Mouse (Mus musculus): ENCODE results near the gene Osbpl6. TPM values are rescaled to one million over a fixed set of nuclear protein-coding genes. Genes with fewer than 3 reads are reported as not detected.
"Not testable (repeated sequence)": the region's sequence is repeated elsewhere in the genome, so short reads cannot be mapped to it uniquely, and the experiment has no call there.

Osbpl6 gene
- total RNA-seq, 4 experiments from 2014 or later: 42.5 to 46.5 (median 44.2) TPM

DNA sequence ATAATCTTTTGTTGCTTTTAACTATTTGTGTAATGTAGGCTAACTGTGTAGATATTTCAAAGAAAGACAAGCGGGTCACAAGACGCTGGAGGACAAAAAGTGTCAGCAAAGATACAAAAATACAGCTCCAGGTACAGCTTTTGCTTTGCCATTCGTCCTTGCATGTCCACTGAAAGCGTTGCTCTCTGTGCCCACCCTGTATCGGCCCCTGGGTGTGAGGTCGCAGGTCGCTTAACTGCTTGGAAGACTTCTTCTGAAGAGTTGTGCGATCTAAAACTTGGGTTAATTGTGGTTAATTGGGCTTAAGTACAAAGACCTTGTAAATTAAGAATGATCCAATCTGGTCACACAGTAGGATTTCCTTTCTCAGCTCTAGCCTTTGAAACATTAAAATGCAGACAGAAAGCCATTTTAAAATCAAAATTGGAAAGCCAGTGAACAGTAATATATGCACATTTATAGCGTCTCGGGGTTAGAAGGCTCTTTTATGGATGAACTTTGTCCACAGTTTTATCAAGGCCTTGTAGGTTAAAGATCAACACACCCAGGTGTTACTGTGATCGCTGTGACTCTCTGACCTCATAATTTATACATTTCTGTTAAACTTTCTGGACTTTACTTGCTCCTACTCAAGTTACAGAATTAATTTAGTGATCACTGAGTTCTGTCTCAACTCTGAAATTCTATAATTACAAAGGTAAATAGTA, 149.7 kb downstream of the Osbpl6 start:
- no peak for DNase-seq (ENCODE audit: low spot score in 2 of 2)

DNA sequence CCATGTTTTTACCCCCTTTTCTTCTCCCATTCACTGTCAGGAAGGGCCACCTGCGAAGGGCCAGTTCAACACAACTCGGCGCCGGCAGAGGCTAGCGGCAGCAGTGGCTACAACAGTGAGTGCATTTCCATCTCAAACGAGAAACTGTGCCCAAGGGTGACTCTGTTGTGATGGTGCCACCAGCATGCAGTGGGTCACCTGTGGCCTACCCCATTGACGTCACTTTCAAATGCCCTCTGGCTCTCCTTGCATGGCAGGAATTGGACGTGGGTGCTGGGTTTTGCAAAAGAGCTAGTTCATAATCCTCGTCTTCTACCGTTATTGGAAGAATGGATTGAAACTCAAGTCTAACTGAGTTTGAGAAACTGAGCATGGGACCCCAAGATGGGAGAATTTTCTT, 153.8 kb downstream of the Osbpl6 start:
- no peak for DNase-seq (ENCODE audit: low spot score in 2 of 2)

DNA sequence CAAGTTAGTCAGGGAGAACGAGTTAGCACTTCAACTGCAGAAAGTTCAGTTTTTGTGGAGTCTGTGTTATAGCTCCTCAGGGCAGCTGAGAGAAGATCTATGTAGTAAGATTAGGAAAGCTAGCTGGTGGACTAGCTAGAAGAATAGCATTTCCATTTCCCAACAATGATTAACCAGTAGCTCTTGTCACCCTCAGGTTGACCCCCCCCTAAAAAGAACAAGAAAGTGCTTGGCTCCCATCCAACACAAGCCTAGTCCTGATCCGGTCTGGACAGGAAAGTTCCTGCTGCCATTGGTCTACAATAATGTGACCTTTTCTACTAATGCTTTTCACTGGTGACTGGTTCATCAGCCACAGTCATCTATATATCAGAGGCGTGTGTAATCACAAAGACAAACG, 157.6 kb downstream of the Osbpl6 start:
- DNase-seq (ENCODE audit: low spot score in 2 of 2): no peak

DNA sequence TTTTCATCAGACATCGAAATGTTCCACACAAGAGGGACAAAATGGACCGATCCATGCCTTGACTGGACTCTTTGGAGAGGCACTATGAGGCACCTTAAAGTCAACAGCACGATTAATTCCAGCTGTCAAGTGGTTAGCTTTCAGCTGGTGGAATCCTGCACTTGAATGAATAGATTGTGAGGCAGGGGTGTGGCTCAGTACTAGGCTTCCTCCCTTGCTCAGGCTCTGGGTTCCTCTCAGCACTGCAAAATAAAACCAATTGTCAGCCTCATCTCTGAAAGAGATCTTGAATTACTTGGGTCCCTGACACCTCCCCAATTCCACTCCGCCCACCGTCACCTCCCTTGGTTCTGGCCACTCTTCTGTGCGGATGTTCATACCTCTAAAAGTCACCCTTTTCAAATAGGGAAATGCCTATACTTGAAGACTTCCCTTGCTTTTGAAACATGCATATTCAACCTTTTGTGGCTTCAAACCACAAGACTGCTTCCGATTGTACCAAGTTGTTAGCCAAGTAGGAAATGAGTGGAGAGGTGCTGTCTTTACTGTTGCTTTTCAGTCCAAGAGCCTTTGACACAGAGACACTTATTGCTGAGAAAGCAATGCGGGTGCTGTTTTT, 160.7 kb downstream of the Osbpl6 start:
- DNase-seq (ENCODE audit: low spot score in 2 of 2): no peak

DNA sequence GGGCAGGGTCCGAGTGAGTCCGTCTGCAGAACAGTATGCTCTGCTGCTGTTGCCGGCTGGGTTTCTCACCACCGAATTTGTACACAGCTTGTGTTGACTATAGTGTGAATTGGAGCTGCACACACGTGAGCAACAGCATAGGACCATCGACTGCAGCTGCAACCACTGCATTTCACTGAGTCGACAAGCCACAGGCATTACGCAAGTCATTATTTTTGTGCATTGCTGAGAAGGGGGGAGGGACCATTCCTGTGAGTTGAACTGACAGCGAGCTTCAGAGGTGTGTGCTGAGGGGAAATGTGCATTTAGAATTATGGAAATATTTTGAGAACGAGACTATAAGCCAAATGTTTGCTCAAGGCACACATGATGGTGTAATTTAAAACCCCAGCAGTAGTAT, 165.2 kb downstream of the Osbpl6 start:
- no peak for DNase-seq (ENCODE audit: low spot score in 2 of 2)

DNA sequence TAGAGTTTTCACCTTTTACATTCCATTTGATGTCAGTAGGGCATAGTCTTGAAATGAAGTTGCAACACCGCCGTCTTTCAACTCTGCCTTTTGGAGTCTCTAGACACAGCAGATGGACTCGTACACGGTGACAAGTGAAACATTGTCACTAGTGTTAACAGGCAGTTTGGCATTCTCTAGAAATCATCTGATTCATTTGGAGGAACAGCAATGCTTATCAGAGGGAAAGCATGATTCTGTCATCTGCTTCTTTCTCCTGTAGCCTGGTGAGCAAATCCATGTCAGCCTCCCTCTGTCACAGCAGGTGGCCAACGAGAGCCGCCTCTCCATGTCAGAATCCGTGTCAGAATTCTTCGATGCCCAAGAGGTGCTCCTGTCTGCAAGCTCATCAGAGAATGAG, 172.6 kb downstream of the Osbpl6 start:
- no peak for DNase-seq (ENCODE audit: low spot score in 2 of 2)

DNA sequence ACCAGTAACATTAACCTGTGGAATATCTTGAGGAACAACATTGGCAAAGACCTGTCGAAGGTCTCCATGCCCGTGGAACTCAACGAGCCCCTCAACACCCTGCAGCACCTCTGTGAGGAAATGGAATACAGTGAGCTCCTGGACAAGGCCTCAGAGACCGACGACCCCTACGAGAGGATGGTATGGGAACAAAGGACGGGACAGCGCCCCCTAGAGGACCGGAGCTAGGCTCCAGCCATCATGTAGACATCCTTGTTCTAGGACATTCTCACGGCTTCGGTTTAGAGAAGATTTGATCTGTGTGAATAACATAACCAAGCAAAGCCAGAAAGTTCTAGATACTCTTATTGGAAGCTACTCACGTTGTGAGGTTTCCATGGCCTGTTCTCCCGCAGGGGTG, 178.8 kb downstream of the Osbpl6 start:
- no peak for DNase-seq (ENCODE audit: low spot score in 2 of 2)

DNA sequence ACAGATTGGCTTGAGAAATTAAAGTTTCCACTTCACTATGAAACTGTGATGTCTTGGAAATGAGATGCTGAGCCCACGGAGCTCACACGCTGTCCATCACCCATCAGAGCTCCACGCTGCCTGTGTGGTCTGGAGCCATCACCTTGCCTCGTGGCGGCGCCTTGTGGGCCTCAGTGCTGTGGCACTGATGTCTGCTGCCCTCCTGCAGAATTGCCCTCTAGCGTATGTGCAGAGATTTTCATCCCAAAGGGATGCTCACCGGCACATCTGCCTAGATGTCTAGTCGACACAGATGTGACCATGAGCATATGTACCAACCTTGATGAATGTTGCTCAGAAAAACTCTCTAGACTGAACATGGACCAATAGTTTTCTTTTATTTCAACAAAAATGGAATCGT, 180.6 kb downstream of the Osbpl6 start:
- DNase-seq (ENCODE audit: low spot score in 2 of 2): no peak

DNA sequence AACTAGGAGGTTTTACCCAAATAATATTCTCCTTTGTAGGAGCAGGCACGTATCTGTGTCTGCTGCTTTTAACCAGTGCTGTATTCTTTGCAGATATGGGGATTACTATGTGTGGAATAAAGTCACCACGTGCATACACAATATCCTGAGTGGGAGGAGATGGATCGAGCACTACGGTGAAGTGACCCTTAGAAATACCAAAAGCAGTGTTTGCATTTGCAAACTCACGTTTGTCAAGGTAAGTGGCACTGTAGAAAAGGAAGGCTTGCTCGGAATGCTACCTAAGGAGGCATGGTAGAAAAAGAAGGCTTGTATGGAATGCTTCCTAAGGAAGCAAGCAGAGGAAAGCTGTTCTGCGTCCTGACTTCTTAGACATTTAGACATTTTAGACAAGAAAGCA, 183.9 kb downstream of the Osbpl6 start:
- DNase-seq (ENCODE audit: low spot score in 2 of 2): no peak

DNA sequence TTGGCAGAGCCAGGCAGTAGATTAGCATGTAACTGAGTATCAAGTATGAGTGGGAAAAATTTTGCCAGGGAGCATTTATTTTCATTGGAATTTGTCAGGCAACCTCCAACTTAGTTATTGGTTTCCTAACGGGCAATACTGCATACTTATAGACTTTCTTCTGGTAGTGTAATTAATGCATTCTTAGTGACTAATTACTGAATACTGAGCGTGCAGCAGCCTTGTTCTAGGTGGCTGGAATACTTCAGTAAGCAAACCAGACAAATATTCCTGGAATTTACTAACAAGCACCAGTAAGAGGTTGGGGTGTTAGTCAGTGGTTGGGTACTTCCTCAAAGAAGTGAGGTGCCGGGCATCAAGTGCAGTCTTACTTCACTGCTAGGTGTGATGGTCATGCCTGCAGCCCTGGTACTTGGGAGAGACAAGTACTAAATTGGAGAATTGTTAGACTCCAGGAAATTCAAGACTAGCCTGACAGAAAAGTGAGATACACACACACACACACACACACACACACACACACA, 186.2 kb downstream of the Osbpl6 start:
- DNase-seq (ENCODE audit: low spot score in 2 of 2): no peak

DNA sequence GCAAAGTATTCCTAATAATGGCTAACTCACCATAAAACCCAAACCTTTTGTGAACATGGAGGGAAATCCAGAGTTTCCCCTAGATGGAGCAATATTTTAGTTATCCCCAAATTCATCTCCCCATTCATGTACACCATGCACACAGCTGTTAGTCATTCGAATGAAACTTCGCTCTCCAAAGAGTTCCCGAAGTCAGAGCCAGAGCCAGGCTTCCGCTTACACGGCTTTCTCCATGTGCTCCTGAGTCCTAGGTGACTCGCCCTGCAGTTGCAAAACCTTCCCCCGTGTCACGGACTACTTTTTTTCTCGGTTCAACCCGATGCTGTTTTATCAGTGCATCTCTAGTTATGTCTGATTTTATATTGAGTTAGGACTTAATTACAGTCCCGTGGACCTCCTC, 191.2 kb downstream of the Osbpl6 start:
- DNase-seq (ENCODE audit: low spot score in 2 of 2): no peak

DNA sequence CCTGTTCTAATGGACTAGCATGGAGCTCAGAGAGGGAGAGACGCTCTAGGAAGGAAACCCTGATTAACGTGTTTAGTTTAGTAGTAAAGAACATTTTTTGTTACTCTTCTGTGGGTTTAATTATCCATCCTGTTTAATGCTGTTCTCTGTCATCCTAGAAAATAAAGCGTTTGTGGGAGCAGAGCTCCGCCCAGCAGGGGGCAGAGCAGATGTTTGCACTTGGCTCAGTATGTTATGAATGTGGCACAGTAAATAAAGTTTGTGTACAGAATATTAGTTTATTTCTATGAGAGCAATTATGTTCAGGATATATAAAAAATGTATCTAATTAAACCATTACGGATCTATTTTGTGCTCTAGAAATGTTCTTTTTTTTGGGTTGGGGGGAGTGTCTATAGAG, 192.9 kb downstream of the Osbpl6 start:
- DNase-seq (ENCODE audit: low spot score in 2 of 2): no peak

DNA sequence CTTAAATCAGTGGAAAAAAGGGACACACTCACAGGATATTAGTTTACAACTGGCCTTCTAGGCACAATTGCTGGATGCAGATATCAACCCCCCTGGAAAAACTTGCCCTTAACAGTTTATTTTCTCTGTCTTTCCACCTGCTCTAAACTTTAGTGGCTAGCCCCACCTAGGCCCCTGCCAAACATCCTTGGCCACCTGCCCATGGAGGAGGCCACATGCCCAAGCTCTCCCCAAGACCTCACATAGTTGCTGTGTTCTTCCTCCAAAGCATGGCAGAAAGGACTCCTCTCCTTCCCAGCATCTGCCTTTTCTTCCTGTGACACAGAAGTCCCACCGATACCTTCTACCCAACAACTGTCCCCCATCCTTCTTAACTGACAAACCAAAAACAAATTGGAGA, 195.9 kb downstream of the Osbpl6 start:
- DNase-seq (ENCODE audit: low spot score in 2 of 2): no peak

DNA sequence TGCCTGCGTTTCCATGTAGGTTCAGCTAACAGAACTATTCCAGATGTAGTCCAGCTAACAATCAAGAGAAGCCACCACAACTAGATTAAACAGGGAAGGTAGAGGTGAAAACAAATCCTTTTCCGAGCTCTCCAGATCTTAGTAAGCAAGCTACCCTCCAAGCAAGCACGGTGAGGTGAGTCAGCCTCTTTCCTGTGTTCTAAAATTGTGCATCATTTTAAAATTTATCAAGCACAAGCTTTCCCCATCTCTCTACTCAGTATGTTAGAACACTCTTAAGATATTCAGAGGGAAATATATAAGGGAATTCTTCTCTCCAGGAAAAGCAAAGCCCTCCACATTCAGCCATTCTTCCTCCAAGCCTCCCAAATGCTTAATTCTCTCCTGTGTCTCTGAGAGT, 200.4 kb downstream of the Osbpl6 start:
- DNase-seq (ENCODE audit: low spot score in 2 of 2): no peak

DNA sequence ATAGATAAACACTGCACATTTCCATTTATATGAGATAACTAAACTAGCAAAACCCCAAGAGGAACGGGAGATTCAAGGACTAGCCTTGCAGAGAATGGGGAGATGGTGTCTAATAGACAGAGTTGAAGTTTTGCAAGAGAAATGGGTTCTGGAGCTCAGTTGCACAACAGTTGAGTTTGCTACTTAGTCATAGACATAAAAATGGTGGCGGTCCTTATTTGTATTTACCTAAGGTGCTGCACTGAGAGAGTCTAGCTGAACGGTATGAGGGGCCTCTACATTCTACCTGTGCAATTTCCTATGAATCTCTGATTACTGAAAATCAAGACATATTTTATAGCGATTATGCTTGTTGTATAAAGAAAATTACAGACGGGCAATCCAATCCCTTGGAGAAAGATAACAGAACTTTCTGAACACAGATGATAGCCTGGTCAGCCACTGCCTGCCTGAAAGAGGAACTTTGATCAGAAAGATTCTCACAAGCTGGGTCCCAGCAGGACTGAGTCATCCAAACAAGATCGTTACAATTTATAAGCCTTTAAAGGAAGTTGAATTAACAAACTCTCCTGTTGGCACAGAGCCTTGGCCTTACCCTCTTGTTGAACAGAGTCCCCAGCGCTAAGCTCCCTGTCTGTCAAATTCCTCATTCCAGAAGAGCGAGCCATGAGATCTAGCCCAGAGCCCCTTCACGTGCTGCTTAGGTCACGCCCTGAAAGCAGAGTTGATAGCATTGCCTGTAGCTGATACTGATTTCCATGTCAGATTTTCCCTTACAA, 204.2 kb downstream of the Osbpl6 start:
- no peak for DNase-seq (ENCODE audit: low spot score in 2 of 2)

DNA sequence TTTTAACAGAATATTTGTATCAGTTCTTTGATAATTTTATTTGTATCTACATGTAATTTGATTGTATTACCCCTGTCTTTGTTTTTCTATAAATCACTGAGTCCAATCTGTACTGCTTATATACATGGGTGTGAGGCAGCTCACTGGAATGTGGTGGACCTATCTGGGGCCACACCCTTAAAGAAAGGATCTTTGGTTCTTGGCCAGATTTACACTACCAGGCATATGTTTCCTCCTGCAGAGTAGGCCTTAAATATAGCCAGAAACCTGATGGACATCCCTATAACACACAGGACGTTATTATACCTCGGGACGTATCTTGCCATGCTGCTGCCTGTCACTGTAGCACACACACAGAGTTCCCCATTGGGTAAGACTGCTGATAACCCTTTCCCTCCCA, 205.7 kb downstream of the Osbpl6 start:
- DNase-seq (ENCODE audit: low spot score in 2 of 2): no peak

DNA sequence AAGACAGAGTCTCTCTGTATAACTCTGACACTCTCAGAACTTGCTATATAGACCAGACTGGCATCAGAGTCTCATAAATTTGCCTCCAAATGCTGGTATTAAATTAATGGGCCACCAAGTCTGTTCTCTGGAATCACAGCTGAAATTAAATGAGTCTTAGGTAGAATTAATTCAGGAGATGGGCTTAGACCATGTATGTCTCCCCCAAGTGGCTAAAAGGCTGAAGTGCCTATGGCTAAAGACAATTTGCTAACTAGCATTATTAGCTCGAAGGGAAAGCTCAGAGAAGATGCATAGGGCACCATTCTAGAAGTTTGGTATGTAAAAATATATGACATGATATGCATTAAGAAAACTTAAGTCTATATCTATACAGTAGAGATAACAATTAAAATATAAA, 211.8 kb downstream of the Osbpl6 start:
- DNase-seq (ENCODE audit: low spot score in 2 of 2): no peak

DNA sequence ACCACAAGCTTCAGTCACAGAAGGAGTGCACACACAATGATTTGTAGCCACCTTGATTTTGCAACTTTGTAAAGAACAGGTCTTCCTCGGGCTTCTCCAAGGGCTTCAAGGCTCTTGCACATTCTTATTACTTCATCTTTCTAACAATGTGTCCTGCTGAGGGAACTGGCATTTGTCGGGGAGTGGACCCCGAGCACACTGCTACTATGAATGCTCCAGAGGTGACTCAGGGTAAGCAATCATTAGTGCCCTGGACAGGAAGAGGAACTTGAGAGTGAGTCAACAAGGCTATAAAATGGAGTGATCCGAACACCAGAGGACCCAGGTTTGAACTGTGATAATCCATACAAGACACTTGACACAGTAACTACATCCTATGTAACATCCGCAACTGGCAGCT, 213.9 kb downstream of the Osbpl6 start:
- no peak for DNase-seq (ENCODE audit: low spot score in 2 of 2)

DNA sequence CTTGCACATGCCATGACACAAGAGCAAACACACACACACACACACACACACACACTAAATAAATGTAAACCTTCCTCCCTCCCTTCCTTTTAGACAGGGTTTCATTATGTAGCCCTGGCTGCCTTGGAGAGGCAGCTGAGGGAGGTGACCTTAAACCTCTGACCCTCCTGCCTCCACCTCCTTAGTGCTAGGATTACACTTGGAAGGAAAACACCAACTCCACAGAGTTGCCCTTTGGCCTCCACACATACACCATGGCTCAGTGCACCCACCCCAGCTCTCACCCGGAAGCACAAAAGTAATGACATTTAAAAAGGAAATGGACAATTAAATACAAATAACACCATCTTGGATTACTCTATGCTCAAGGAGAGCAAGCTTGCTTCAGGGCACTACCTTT, 215.4 kb downstream of the Osbpl6 start:
- DNase-seq (ENCODE audit: low spot score in 2 of 2): no peak

DNA sequence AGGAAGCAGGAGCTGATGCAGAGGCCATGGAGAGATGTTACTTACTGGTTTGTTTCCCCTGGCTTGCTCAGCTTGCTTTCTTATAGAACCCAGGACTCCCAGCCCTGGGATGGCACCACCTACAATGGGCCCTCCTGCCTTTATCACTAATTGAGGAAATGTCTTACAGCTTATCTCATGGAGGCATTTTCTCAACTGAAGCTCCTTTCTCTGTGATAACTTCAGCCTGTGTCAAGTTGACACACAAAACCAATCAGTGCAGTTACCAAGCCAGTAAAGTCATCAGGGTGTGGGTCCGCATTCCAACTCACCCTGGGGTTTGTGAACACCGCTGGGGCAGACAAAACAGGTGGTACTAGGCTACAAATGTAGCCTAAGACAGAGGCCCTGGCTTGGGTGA, 216.0 kb downstream of the Osbpl6 start:
- not testable (repeated sequence) for DNase-seq (ENCODE audit: low spot score in 2 of 2)

DNA sequence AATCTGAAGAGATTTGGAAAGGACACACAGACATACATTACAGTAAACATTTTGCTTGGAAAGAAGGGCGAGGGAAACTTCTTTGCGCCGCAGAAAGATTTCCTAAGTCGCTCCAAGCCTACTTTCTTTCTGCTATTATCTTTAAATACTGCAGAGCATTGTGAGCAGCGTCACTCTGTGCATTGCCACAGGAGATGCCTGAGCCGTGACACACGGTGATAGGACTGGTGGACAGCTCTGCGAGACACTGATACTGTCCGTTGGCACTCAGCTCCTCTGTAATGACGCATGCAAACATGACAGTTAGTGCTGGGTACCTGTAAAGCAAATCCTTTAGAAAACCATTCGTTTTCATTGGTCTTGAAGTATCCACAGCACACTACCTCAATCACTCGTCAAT, 224.0 kb downstream of the Osbpl6 start:
- no peak for DNase-seq (ENCODE audit: low spot score in 2 of 2)

DNA sequence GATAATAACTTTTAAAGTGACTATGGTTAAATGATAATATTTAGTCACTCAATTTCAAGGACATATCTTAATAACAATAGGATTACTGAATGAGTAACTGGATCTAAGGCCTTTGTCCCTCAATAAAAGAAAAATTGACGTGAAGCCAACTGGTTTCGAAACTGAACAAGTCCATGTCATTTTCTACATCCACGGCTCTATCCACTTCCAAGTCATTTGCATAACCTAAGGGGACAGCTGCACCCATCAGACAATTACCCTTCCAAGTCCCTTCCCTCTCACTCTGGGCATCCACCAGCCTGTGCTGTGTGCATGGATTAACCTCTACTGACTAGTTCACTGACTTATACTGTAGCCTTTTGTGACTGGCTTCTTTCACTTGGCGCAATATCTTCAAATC, 225.3 kb downstream of the Osbpl6 start:
- DNase-seq (ENCODE audit: low spot score in 2 of 2): no peak

DNA sequence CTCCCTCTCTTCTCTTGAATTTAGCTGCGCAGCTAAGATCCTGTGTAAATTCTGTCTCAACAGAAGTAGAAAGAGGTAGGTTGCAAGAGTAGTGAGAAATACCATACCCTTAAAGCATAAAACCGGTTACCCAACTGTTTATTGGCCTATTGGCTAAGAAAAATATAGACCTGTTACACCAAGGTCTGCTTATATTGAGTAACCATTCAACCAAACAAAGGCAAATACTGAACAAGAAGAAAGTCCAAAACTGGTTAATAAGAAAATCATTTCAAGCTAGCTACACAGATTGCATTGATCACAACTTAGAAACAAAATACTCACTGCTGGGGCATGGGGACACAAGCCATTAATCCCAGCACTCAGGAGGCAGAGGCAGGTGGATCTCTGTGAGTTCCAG, 233.3 kb downstream of the Osbpl6 start:
- DNase-seq (ENCODE audit: low spot score in 2 of 2): no peak
